Mouse (Mus musculus): ENCODE results near the gene Spp1. TPM values are rescaled to one million over a fixed set of nuclear protein-coding genes. Genes with fewer than 3 reads are reported as not detected.

Spp1 gene
- polyA plus RNA-seq, 1 experiment from 2014 or later: 179 TPM

DNA sequence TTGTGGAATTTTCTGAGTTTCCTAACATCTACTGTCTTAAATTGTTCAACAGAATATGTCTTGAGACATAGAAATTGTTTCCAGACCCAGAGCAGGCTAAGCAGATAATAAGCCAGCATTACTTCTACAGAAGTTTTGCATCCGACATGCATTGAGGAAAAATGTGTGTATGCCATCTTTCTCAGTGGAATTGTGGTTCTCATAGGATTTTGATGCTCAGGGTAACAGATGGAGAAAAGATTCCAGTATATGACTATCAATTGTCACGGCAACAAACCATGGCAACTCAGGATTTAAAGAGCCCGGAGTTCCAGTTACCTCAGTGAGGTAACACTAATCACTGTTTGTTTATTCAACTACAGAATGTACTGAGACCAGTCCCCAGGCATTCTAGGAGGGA lies 29.9 kb upstream of the Spp1 start:
- 69% methylated on average over 3 of the region's 3 CpGs for WGBS
- no peak overlapping the region for H3K4me3 ChIP-seq (replicated peaks)
- no peak overlapping the region for H3K4me2 ChIP-seq
- no peaks in the 10 kb centered on the region for H3K36me3 ChIP-seq
- no peak for ATAC-seq (ENCODE audit: insufficient read depth, low FRiP score, low read depth)
- no peaks in the 10 kb centered on the region for H3K4me1 ChIP-seq
- no peak overlapping the region for H3K9ac ChIP-seq
- no peak overlapping the region for H3K27ac ChIP-seq
- H3K9me3 ChIP-seq: no peaks in the 10 kb centered on the region
- no peaks in the 10 kb centered on the region for H3K27me3 ChIP-seq (replicated peaks)

DNA sequence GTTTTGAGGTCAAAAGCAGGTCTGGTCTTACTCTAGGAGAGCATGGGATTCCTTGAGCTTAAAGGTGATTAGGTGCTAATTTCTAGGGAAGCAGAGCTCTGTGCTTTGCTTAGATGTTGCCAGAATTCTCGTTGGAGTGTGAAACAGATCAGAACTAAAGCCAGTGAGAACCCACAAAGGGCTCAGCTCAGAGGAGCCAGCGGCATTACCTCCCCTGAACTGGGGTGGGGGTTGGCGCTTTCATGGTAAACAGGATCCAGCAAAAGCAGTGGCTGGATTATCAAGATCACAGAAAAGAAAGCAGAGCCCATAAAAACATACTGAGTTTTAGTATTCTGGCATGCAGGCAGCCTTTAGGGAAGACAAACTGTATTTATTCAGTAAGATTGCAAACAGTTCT lies 28.2 kb upstream of the Spp1 start:
- H3K36me3 ChIP-seq: no peaks in the 10 kb centered on the region
- no peak for ATAC-seq (ENCODE audit: insufficient read depth, low FRiP score, low read depth)
- H3K4me3 ChIP-seq (replicated peaks): no peak overlapping the region
- no peak overlapping the region for H3K27ac ChIP-seq
- H3K9me3 ChIP-seq: no peaks in the 10 kb centered on the region
- H3K4me2 ChIP-seq: no peak overlapping the region
- H3K4me1 ChIP-seq: no peaks in the 10 kb centered on the region
- H3K9ac ChIP-seq: no peak overlapping the region
- WGBS: 24% methylated on average over 3 of the region's 3 CpGs
- H3K27me3 ChIP-seq (replicated peaks): no peaks in the 10 kb centered on the region

DNA sequence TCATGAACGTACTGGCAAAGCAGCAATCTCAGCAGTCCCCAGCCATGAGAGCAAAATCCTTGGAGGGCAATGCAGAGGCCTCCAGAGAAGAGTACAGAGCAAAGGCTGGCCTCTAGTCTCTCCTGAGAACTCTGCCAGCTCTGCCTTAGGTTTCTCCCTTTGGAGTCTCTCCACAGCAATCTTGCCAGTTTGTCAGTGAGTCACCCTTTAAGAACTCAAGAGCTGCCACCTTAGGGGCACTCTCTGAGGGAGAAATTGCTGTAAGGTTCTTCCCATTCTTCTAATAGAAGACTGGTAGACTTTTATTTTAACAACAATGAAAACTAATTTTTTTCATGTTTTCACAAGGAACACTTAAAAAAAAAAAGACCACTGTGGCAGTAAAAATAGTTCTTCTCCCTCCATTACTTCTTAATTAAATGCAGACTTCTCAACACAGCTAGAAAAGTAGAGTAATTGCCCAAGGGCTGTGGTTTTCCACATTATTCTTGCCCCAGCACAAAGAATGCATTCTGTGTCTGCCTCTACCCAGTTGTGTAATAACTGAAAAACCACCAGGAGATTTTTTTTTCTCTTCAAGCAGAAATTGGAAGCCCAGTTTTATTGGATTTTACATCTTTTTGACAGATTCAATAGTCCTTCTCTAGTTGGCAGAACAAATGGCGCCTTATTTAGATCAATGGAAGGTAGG lies 27.2 kb upstream of the Spp1 start:
- Histone ChIP-seq H3K4me2 (no peak overlapping the region), H3K27ac (peak overlapping the region; percentile 31; the same call in 1 of the 2 replicates), H3K4me3 (replicated peaks) (no peak overlapping the region), H3K9me3 (no peaks in the 10 kb centered on the region), H3K9ac (no peak overlapping the region), H3K27me3 (replicated peaks) (no peaks in the 10 kb centered on the region), H3K36me3 (no peaks in the 10 kb centered on the region), H3K4me1 (no peaks in the 10 kb centered on the region)
- no peak for ATAC-seq (ENCODE audit: insufficient read depth, low FRiP score, low read depth)
- 62% methylated on average over 2 of the region's 2 CpGs for WGBS

DNA sequence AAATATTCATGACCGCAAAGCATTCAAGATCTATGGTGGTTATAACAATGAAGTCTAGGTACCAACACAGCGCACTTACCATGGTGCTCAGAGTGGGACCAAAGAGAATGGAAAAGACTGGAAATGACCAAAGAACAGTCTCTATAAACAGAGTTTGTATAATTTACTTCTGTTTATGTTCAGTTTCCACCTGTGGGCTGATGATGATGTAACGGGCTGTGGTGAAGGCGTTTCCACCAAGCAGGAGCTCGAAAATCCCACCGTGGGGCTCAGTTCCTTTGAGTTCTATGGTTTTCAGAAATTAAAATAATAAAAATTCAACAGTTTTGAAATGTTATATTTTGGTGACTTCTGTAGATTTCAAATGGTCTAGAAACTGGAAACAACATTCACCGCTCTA lies 26.4 kb upstream of the Spp1 start:
- no peaks in the 10 kb centered on the region for H3K4me1 ChIP-seq
- no peak overlapping the region for H3K9ac ChIP-seq
- 88% methylated on average over 7 of the region's 7 CpGs for WGBS
- ATAC-seq (ENCODE audit: insufficient read depth, low FRiP score, low read depth): no peak
- H3K4me3 ChIP-seq (replicated peaks): no peak overlapping the region
- no peak overlapping the region for H3K4me2 ChIP-seq
- H3K9me3 ChIP-seq: no peaks in the 10 kb centered on the region
- no peaks in the 10 kb centered on the region for H3K36me3 ChIP-seq
- no peak overlapping the region for H3K27ac ChIP-seq
- H3K27me3 ChIP-seq (replicated peaks): no peaks in the 10 kb centered on the region

DNA sequence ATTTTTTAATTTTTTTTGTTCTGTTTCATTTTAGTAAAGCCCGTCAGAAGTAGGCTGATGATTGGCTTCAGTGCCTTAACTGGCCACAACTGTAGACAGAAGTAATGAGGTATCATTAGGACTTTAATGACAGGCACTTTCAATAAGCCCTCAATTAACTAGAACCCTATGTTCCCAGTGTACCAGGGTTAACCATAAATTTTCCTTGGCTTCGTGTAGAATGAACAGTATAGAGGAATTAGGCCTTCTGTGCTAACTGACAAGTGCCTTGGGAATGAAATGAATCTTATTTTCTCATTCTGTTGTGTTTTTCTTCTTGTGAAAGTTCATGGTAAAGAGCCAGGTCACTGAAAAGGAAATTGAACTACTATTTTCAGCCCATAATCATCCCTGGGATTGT lies 18.9 kb upstream of the Spp1 start:
- Histone ChIP-seq H3K36me3 (no peaks in the 10 kb centered on the region), H3K4me2 (no peak overlapping the region), H3K27ac (no peak overlapping the region), H3K4me3 (replicated peaks) (no peak overlapping the region), H3K4me1 (no peaks in the 10 kb centered on the region), H3K9ac (no peak overlapping the region), H3K9me3 (no peaks in the 10 kb centered on the region), H3K27me3 (replicated peaks) (no peaks in the 10 kb centered on the region)
- no peak for ATAC-seq (ENCODE audit: insufficient read depth, low FRiP score, low read depth)
- WGBS: 73% methylated on average over 2 of the region's 2 CpGs

DNA sequence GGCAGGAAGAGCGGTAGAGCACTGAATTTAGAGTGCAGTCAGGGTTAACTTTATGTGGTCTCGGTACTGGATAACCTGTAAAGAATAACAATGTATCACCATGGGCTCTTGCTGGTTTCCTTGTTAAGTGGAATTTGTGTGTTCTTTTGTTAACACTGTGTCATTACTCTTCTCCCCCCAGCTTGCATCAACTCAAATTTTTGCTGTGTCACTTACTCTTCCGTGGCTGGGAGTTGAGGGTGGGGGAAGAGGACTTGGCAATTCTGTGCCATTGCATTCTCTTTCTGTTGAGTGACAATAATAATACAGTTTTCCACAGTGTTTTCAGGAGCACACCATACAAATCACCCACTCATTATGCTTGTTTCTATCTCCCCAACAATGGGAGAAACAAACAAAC lies 17.9 kb upstream of the Spp1 start:
- no peak for ATAC-seq (ENCODE audit: insufficient read depth, low FRiP score, low read depth)
- Histone ChIP-seq H3K27me3 (replicated peaks) (no peaks in the 10 kb centered on the region), H3K27ac (no peak overlapping the region), H3K9ac (no peak overlapping the region), H3K4me2 (no peak overlapping the region), H3K9me3 (no peaks in the 10 kb centered on the region), H3K4me3 (replicated peaks) (no peak overlapping the region), H3K4me1 (no peaks in the 10 kb centered on the region), H3K36me3 (no peaks in the 10 kb centered on the region)
- 74% methylated on average over 3 of the region's 3 CpGs for WGBS

DNA sequence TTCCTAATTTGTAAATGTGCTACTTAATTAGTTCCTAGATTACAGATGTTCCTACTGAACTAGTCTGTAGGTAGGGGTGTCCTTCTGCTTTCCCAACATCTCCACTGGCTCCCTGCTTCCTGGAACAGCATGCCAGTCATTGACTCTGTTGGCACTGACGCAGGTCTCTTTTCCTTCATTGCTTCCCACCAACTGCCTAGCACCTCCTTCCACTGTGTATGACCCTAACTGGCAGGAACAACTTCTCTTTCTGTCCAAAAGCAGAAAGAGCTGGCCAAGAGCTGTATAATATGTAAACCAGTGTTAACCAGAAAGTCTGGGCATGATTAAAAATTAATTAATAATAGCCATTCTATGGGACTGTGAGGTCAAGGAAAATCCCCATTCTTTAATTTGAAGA lies 17.2 kb upstream of the Spp1 start:
- no peak overlapping the region for H3K4me2 ChIP-seq
- 92% methylated on average over 1 of the region's 1 CpGs for WGBS

DNA sequence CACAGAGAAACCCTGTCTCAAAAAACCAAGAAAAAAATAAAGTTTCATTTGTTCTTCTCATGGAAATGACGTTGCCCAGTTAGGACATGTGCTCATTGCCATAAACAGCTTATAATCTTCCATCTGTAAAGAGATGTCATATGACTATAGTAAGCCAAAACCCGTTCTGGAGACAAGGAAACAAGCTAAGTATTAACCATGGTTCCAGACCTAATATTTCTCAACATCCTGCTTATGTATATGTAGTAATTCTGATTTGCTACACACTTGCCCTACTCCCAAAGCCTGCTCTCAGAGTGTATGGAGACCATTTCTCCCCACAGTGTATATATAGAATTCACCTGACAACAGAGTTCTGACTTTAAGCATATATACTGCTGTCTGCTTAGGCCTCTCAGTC lies 12.9 kb upstream of the Spp1 start:
- H3K4me1 ChIP-seq: no peaks in the 10 kb centered on the region
- no peak overlapping the region for H3K4me3 ChIP-seq (replicated peaks)
- WGBS: 73% methylated on average over 2 of the region's 2 CpGs
- no peak overlapping the region for H3K9ac ChIP-seq
- H3K9me3 ChIP-seq: no peaks in the 10 kb centered on the region
- no peaks in the 10 kb centered on the region for H3K36me3 ChIP-seq
- no peak for ATAC-seq (ENCODE audit: insufficient read depth, low FRiP score, low read depth)
- no peaks in the 10 kb centered on the region for H3K27me3 ChIP-seq (replicated peaks)
- no peak overlapping the region for H3K4me2 ChIP-seq
- H3K27ac ChIP-seq: no peak overlapping the region

More for the DNA sequence above, 17.2 kb upstream of the Spp1 start:
- Histone ChIP-seq H3K9ac (no peak overlapping the region), H3K9me3 (no peaks in the 10 kb centered on the region), H3K27ac (no peak overlapping the region), H3K4me1 (no peaks in the 10 kb centered on the region), H3K4me3 (replicated peaks) (no peak overlapping the region), H3K36me3 (no peaks in the 10 kb centered on the region), H3K27me3 (replicated peaks) (no peaks in the 10 kb centered on the region)
- ATAC-seq (ENCODE audit: insufficient read depth, low FRiP score, low read depth): no peak

DNA sequence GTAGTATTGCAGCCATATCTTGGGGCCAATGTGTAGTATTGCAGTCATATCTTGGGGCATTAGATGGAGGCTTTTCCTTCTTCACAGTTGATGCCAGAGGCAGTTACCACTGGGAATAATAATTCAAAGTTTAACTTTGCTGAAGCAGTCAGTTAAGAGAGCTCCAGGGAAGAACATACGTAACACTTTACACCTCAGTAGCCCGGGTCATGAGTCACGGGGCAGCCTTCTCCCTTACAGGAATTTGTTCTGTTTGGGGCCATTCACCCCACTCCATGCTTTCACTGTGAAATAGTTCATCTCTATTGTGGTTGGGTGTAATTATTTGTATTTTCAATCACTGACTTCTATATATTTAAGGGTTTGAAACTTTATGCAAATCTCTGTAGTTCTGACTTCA lies 11.1 kb upstream of the Spp1 start:
- Histone ChIP-seq H3K4me1 (no peaks in the 10 kb centered on the region), H3K4me3 (replicated peaks) (no peak overlapping the region), H3K9ac (no peak overlapping the region), H3K27ac (no peak overlapping the region), H3K4me2 (no peak overlapping the region), H3K27me3 (replicated peaks) (no peaks in the 10 kb centered on the region), H3K36me3 (no peaks in the 10 kb centered on the region), H3K9me3 (no peaks in the 10 kb centered on the region)
- no peak for ATAC-seq (ENCODE audit: insufficient read depth, low FRiP score, low read depth)
- 89% methylated on average over 3 of the region's 3 CpGs for WGBS

DNA sequence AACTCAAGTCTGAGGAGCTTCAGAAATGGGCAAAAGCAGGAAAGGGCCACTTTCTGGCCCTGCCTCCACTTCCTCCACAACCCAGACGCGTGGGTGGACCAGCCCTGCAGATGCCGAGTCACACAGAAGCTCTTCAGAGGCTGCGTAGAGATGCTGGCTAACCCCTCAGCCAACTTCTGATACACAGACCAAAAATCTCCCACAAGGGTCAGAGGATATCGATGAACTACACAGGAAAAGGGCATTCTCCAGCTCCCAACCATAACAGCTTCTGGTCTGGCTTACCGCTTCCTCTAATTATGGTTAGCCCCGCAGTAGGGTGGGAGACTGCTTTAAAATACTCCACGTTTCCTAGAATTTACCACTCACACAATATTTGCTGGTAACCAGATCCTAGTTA lies 9.0 kb upstream of the Spp1 start:
- Histone ChIP-seq H3K27me3 (replicated peaks) (no peaks in the 10 kb centered on the region), H3K36me3 (no peaks in the 10 kb centered on the region), H3K27ac (no peak overlapping the region), H3K4me2 (no peak overlapping the region), H3K4me3 (replicated peaks) (no peak overlapping the region), H3K9me3 (no peaks in the 10 kb centered on the region), H3K4me1 (no peaks in the 10 kb centered on the region), H3K9ac (no peak overlapping the region)
- 67% methylated on average over 8 of the region's 8 CpGs for WGBS
- ATAC-seq (ENCODE audit: insufficient read depth, low FRiP score, low read depth): no peak

DNA sequence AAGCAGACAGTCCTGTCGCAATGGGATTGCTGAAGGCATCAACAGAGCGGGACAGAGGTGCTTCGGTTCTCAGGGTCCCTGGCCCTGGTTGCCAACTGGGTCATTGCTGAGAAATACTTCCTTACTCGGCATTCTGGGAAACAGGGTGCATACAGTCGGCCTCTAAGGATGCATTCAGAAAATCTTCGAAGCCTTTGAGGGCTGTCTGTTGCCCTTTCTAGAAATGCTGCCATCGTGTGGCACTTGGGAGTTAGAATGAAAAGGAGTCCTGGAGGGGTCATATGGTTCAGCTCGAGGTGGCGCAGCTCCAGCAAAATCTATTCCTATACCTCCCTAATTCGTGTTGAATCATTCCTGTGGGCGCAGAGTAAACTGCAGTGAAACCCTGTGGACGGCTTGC lies 2.0 kb upstream of the Spp1 start:
- H3K36me3 ChIP-seq: no peaks in the 10 kb centered on the region
- 44% methylated on average over 12 of the region's 12 CpGs for WGBS
- H3K27ac ChIP-seq: no peak overlapping the region
- no peak overlapping the region for H3K4me3 ChIP-seq (replicated peaks)
- ATAC-seq (ENCODE audit: insufficient read depth, low FRiP score, low read depth): no peak
- H3K4me1 ChIP-seq: no peaks in the 10 kb centered on the region
- H3K9ac ChIP-seq: no peak overlapping the region
- H3K4me2 ChIP-seq: no peak overlapping the region
- no peaks in the 10 kb centered on the region for H3K9me3 ChIP-seq
- no peaks in the 10 kb centered on the region for H3K27me3 ChIP-seq (replicated peaks)

DNA sequence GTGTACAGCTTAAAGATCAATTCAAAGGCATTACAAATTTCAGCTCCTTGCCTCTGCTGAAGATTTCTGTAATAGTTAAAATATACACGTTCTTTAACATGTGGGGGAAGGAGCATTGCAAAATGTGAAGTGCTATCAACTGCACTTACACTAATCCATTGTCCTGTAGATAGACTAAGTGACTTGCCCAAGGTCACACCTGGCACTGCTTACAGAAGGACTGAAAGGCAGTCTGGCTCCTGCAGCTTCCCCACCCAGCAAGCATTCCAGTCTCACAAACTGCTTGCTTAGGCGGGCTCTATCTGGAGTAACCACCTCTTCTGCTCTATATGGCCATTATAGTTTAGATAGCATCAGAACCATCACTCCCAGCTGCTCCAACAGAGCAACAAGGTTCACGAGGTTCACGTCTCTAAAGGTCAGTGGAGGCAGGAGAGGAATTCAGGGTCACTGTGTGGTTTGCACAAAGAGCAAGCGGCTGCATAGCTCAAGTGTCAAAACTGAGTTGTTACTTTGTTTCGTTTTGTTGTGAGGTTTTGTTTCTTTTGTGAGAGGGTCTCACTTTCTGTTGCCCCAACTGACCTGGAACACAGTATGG lies 851 bp upstream of the Spp1 start:
- H3K4me2 ChIP-seq: no peak overlapping the region
- H3K36me3 ChIP-seq: no peaks in the 10 kb centered on the region
- H3K27me3 ChIP-seq (replicated peaks): no peaks in the 10 kb centered on the region
- H3K4me1 ChIP-seq: no peaks in the 10 kb centered on the region
- H3K4me3 ChIP-seq (replicated peaks): no peak overlapping the region
- H3K27ac ChIP-seq: no peak overlapping the region
- no peaks in the 10 kb centered on the region for H3K9me3 ChIP-seq
- WGBS: 39% methylated on average over 6 of the region's 6 CpGs
- no peak overlapping the region for H3K9ac ChIP-seq
- peak; percentile 72 for ATAC-seq (ENCODE audit: insufficient read depth, low FRiP score, low read depth)
